Mouse (Mus musculus) heart, embryonic 12.5 days (tissue): ENCODE measurements at regions not wholly inside any gene's neighbourhood (a gene's known extent, or its start where the extent isn't known, plus 50 kb on each side); places are given as distances from the start of the nearest gene placed in this dataset.
"Not testable (repeated sequence)": the region's sequence is repeated elsewhere in the genome, so short reads cannot be mapped to it uniquely, and the experiment has no call there.

Experiments used
- ATAC-seq: fragments of 200-750 bp; cut with Nextera tagmentation; 2 replicates; pipeline ENCODE4 v1.8.0; 2017; ENCODE audit warnings: moderate TSS enrichment, moderate library complexity; ENCODE audit not compliant: insufficient number of reproducible peaks, low FRiP score
- H3K27ac ChIP-seq: fragments of 300-500 bp; sonication (generic); 2 replicates; pipeline ENCODE4 v1.5.1; 2016; ENCODE audit warnings: mild to moderate bottlenecking, moderate library complexity; ENCODE audit not compliant: poor library complexity, severe bottlenecking
- H3K27me3 ChIP-seq: fragments of 300-500 bp; sonication (generic); replicated peaks from 2 replicates; pipeline ENCODE4 v1.6.1; 2016; ENCODE audit warnings: mild to moderate bottlenecking, moderate library complexity
- H3K36me3 ChIP-seq: fragments of 300-500 bp; sonication (generic); 2 replicates; pipeline ENCODE4 v1.6.1; 2016; ENCODE audit warnings: mild to moderate bottlenecking, moderate library complexity
- H3K4me1 ChIP-seq: fragments of 300-500 bp; sonication (generic); replicated peaks from 2 replicates; pipeline ENCODE4 v1.6.1; 2016; ENCODE audit warnings: mild to moderate bottlenecking
- H3K4me2 ChIP-seq: fragments of 300-500 bp; sonication (generic); 2 replicates; pipeline ENCODE4 v1.6.1; 2016; ENCODE audit warnings: mild to moderate bottlenecking, moderate library complexity
- H3K4me3 ChIP-seq: fragments of 300-500 bp; sonication (generic); 2 replicates; pipeline ENCODE4 v1.5.1; 2016; ENCODE audit warnings: mild to moderate bottlenecking
- H3K9ac ChIP-seq: fragments of 300-500 bp; sonication (generic); 2 replicates; pipeline ENCODE4 v1.6.1; 2016; ENCODE audit warnings: mild to moderate bottlenecking, moderate library complexity
- H3K9me3 ChIP-seq: fragments of 300-500 bp; sonication (generic); replicated peaks from 2 replicates; pipeline ENCODE4 v1.6.1; 2016; ENCODE audit warnings: mild to moderate bottlenecking, moderate library complexity
- WGBS: fragments of 180-500 bp; shearing (Covaris S2); methylation state at CpG from one replicate; pipeline ENCODE4 v1.1.7; 2016; 5-methylcytosine and 5-hydroxymethylcytosine counted together

DNA sequence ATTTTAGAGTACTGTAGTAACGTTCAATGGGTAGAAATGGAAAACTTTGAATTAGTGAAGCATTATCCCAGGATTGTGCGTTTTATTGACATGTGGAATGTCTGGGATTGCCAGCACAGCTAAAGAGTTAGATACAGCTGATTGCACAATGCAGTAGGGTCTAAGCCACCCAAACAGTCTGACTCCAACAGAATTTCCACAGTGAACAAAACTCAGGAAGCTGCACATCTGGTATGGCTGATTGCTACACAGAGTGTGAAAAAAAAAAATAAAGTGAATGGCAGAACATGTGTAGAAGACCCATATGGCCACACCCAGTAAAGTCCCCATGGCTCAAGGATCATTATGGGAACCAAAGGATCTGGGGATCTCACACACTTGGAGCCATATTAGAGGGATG, 596.0 kb upstream of the Igfbp3 start:
- H3K27ac ChIP-seq: no peak overlapping the region
- H3K27me3 ChIP-seq: no peaks in the 10 kb centered on the region
- ATAC-seq: no peak

DNA sequence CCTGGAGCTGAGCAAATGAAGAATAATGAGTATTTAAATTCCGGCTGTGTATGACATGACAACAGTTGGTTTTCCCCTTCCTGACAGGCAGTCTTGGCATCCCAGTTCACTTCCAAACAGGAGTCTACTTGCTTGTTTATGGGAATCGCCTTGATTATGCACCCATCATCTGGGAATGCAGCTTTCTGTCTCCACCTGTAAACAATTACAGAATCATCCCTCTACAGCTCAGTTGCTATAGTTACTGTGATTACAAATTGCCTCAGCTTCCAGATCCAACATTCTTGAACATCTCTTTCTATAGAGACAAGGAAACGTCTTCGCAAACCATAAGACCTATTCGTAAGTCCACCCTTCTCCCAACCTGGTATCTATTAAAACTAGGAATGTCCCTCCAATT, 582.6 kb upstream of the Igfbp3 start:
- WGBS: 79% methylated on average over 5 of the region's 5 CpGs
- H3K27me3 ChIP-seq: no peaks in the 10 kb centered on the region
- H3K9me3 ChIP-seq: 0 out of 2 replicates have a peak, but pooled peaks cover 1% of the 10 kb centered on the region
- H3K27ac ChIP-seq: no peak overlapping the region
- H3K36me3 ChIP-seq: no peaks in the 10 kb centered on the region
- no peak overlapping the region for H3K4me2 ChIP-seq
- no peak overlapping the region for H3K4me3 ChIP-seq
- H3K9ac ChIP-seq: no peak overlapping the region
- H3K4me1 ChIP-seq: peaks cover 7% of the 10 kb centered on the region
- no peak for ATAC-seq

More for the DNA sequence above, 596.0 kb upstream of the Igfbp3 start:
- Histone ChIP-seq H3K9me3 (no peaks in the 10 kb centered on the region), H3K36me3 (no peaks in the 10 kb centered on the region), H3K4me3 (no peak overlapping the region), H3K9ac (no peak overlapping the region), H3K4me2 (no peak overlapping the region), H3K4me1 (no peaks in the 10 kb centered on the region)
- WGBS: 79% methylated on average over 2 of the region's 2 CpGs

DNA sequence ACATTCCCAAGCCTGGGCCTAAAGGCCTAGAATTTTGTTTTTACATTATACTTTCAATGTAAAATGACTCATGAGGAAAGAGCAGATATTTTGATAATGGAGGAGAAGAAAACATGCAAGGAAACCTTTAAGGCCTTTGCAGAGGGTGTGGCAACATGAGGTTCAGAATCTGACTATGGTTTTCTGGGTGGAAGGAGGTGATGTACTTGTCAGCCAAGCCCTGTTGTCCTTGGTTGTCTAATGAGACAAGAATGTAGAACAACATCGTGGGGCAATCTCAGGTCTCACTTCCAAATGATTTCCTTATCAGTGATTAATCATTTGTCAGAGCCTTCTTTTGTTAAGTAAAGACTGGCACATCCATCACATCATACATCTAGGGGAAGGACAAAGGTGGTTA, 580.5 kb upstream of the Igfbp3 start:
- ATAC-seq: no peak
- H3K4me1 ChIP-seq: peaks cover 7% of the 10 kb centered on the region
- no peak overlapping the region for H3K27ac ChIP-seq
- no peak overlapping the region for H3K9ac ChIP-seq
- no peak overlapping the region for H3K4me2 ChIP-seq
- 18% methylated on average over 1 of the region's 1 CpGs for WGBS
- H3K36me3 ChIP-seq: no peaks in the 10 kb centered on the region
- H3K27me3 ChIP-seq: no peaks in the 10 kb centered on the region
- H3K9me3 ChIP-seq: peaks cover 6% of the 10 kb centered on the region; the same call in 1 of the 2 replicates
- H3K4me3 ChIP-seq: no peak overlapping the region

DNA sequence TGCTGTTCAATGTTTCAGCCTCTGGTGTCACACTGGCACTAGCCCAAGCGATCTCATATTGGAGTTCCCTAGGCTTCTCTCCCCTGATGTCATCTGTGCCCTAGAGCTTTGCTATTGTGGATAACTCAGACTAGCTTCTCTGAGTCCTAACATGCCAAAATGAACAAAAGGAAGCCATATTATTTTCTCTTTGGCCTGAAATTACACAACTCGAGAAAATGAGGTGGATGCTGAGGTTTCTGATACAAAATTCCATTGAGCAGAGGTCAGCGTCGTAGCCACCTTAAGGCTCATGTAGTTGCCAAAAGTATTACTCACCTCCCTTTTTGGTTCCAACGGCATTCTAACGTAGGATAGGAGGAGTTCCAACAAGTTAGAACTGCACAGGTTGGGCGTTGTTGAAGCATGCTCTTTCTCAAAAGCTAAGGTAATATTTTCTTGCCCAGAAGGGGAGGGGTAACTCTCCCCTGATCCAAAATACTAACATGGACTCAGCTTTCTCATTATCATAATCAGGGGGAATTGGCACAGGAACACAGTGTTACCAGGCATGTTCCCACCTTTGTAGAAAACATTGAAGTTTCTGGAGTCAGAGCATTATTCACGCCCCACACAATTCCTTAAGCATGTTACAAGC, 566.9 kb upstream of the Igfbp3 start:
- Histone ChIP-seq H3K9ac (no peak overlapping the region), H3K27me3 (no peaks in the 10 kb centered on the region)
- WGBS: 83% methylated on average over 8 of the region's 8 CpGs

DNA sequence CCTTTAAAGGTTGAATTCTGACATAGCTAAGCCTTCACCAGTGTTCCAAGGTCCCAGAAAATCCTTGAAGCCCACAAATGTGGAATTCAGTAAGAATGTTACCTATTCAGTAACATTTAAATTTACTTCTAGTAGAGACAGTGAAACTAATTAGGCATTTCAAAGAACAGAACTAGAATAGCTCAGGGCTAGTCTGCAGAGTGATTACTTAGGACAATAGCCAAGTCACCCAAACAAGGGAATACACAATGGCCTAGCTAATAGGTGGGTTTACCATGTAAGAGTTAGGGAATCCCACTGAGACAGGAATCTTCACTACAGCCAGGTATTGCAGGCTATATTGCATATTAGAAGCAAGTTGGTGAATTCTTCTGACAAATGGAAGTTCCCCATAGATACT, 561.6 kb upstream of the Igfbp3 start:
- not testable (repeated sequence) for ATAC-seq, H3K36me3 ChIP-seq, H3K27ac ChIP-seq, H3K4me1 ChIP-seq, H3K9me3 ChIP-seq, H3K27me3 ChIP-seq, H3K4me2 ChIP-seq, H3K9ac ChIP-seq, H3K4me3 ChIP-seq

More for the DNA sequence above, 566.9 kb upstream of the Igfbp3 start:
- ATAC-seq: no peak
- no peaks in the 10 kb centered on the region for H3K9me3 ChIP-seq
- no peak overlapping the region for H3K4me2 ChIP-seq
- H3K36me3 ChIP-seq: no peaks in the 10 kb centered on the region
- no peak overlapping the region for H3K4me3 ChIP-seq
- no peaks in the 10 kb centered on the region for H3K4me1 ChIP-seq
- no peak overlapping the region for H3K27ac ChIP-seq

DNA sequence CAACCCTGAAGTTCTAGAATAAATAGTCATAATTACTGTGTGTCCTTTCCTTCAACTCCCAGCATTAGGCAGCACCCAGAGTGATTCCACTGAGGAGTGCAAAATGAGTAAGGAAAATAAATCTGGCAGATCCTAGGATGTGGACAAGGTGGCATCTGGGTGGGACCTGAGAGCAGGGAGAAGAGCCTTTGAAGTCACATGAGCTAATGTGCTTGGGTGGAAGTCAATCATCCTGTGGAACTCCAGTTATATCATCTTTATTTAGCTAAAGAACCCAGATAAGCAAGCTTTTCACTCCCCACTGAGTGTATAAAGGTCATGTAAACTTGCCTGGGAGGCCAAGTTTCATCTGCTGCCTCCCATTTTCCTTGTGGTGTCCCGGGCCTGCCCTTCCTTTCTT, 551.6 kb upstream of the Igfbp3 start:
- Histone ChIP-seq H3K4me2 (no peak overlapping the region), H3K9ac (no peak overlapping the region), H3K9me3 (no peaks in the 10 kb centered on the region), H3K27ac (no peak overlapping the region), H3K4me3 (no peak overlapping the region), H3K4me1 (no peaks in the 10 kb centered on the region), H3K27me3 (no peaks in the 10 kb centered on the region), H3K36me3 (no peaks in the 10 kb centered on the region)
- WGBS: 49% methylated on average over 1 of the region's 1 CpGs
- ATAC-seq: no peak

DNA sequence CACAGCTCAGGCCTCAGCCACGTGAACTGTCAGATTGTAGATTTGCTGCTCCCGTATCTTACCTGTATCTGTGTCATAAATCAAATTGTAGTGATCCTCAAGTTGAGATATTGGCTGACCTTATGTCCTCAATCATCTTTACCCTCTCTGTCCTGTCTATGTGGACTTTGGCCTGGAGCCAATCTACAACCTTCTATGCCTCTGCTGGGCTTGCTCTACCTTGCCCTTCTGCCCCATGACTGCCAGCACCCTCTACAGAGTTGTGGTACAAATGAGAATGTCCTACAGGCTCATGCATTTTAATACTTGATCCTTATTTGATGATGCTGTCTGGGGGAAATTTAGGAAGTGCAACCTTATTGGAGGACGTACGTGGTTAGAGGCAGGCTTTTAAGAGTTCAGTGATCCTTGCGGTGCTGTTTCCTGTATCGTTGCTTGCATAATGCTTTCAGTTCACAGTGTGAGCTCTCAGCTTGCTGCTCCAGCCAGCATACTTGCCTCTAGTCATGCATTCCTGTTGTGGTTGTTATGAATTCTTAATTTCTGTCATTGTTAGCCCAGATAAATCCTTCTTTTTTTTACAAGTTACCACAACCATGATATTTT, 545.2 kb upstream of the Igfbp3 start:
- no peak for ATAC-seq
- Histone ChIP-seq H3K9me3 (no peaks in the 10 kb centered on the region), H3K9ac (no peak overlapping the region), H3K27ac (no peak overlapping the region), H3K4me2 (no peak overlapping the region), H3K4me3 (no peak overlapping the region), H3K27me3 (no peaks in the 10 kb centered on the region), H3K4me1 (no peaks in the 10 kb centered on the region), H3K36me3 (no peaks in the 10 kb centered on the region)
- 78% methylated on average over 6 of the region's 6 CpGs for WGBS
